Mouse (Mus musculus) layer of hippocampus, postnatal 25 days (tissue): ENCODE measurements around the gene Kng2. TPM values are rescaled to one million over a fixed set of nuclear protein-coding genes. Genes with fewer than 3 reads are reported as not detected.
"Not testable (repeated sequence)": the region's sequence is repeated elsewhere in the genome, so short reads cannot be mapped to it uniquely, and the experiment has no call there.

ENCODE experiments used
- DNase-seq, 2 experiments: peaks; one replicate each; pipeline ENCODE4 v3.0.0; 2022; ENCODE audit warnings: mixed read lengths in 2 of 2, low spot score in 1 of 2; ENCODE audit errors: extremely low spot score in 1 of 2
- total RNA-seq, 2 experiments: library from RNA; stranded (reverse); gene quantifications; 2 replicates each; pipeline ENCODE4 v1.2.3; 2021

Kng2 gene
- not detected for total RNA-seq

- DNase-seq = not testable (repeated sequence)
These were observed at the start of gene Kng2 for GRCm38 (mm10) chr16:23028966-23029600. Kng2 (minus strand) TSS chr16:23029482.

DNA sequence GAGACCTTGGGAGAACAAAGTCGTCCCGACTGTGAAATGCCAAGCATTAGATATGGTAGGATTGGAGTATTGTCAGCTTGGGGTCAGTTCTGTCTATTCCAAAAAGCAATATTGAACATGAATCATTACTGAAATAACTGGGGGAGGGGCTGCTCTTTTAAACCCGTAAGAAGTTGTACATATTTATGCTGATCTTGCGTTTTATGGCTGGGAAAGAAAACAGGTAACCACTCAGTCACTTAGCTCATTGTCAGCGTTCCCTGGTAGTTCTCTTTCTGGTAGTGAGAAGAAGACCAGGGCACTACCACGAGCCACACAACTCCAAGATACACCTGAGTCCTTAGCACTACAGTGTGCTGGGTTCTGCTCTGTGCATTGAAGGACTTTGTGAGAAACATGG lies 48.2 kb upstream of the Kng2 start:
- DNase-seq = not testable (repeated sequence)

- DNase-seq = not testable (repeated sequence)
These were observed 31.6 kb upstream of the Kng2 start for GRCm38 (mm10) chr16:23060781-23061325.

DNA sequence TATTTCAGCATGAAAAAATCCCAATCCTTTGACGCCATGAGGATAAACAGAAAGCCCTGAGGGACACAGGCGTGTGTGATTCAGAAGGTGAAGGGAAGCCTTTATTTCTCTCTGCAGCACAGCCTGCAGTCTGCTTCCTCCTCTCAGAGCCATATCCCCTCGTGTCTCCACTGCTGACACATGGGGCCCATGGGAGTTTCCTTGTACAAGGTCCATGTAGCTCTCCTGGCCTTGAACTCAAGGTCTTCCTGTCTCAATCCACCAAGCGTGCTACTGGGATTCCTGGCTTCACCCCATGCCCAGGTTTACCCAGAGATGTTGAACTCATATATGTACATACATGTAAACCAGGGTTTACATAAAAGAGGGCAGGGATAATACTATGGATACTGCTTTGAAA lies 30.3 kb upstream of the Kng2 start:
- DNase-seq = not testable (repeated sequence)

GRCm38 (mm10) chr16:23057668-23058447 lies 28.6 kb upstream of the Kng2 start, which contains the start of gene Kng1:
Kng1 (plus strand) TSS chr16:23057865.
- not testable (repeated sequence) for DNase-seq

GRCm38 (mm10) chr16:23046319-23046718 lies 17.0 kb upstream of the Kng2 start:
- peak; percentile 12 to 20 for DNase-seq

GRCm38 (mm10) chr16:23040876-23041275 lies 11.6 kb upstream of the Kng2 start:
- no peak for DNase-seq

GRCm38 (mm10) chr16:23039281-23039680 lies 10.0 kb upstream of the Kng2 start:
- DNase-seq = no peak

GRCm38 (mm10) chr16:23037744-23038143 lies 8.5 kb upstream of the Kng2 start:
- DNase-seq = no peak

- no peak for DNase-seq
These were observed 4.4 kb upstream of the Kng2 start for GRCm38 (mm10) chr16:23033673-23034072.

GRCm38 (mm10) chr16:23030673-23031435 lies 1.6 kb upstream of the Kng2 start:
- no peak for DNase-seq

GRCm38 (mm10) chr16:23027341-23027740 lies 1.9 kb downstream of the Kng2 start:
- not testable (repeated sequence) for DNase-seq

GRCm38 (mm10) chr16:23026582-23026981 lies 2.7 kb downstream of the Kng2 start:
- no peak for DNase-seq

- no peak for DNase-seq
These were observed 4.2 kb downstream of the Kng2 start for GRCm38 (mm10) chr16:23025111-23025510.

- DNase-seq = not testable (repeated sequence)
These were observed 8.7 kb downstream of the Kng2 start for GRCm38 (mm10) chr16:23020571-23020970.

- DNase-seq = peak; percentile 6 to 9
These were observed 14.6 kb downstream of the Kng2 start for GRCm38 (mm10) chr16:23014645-23015044.

DNA sequence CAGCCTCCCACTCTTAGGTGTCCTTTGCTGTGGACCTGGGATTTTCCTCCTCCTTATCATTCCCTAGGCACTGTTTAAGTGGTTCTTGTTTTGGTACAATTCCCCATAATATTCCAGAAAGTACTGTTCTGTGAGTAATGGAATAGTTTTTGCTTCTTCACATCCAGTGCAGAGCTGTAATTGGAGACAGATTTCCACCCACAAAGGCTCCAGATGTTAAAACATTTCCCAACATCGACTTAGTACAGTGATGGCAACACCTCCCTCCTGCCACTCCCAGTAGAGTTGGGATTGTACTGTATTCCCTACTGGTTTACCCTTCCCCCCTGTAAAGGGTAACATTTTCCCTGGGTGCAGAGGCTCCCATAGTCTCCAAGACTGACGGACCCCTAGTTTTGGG lies 15.5 kb downstream of the Kng2 start:
- not testable (repeated sequence) for DNase-seq

- not testable (repeated sequence) for DNase-seq
These were observed 32.3 kb downstream of the Kng2 start for GRCm38 (mm10) chr16:22996951-22997350.

GRCm38 (mm10) chr16:22967383-22968030 lies 61.8 kb downstream of the Kng2 start:
- no peak for DNase-seq

DNA sequence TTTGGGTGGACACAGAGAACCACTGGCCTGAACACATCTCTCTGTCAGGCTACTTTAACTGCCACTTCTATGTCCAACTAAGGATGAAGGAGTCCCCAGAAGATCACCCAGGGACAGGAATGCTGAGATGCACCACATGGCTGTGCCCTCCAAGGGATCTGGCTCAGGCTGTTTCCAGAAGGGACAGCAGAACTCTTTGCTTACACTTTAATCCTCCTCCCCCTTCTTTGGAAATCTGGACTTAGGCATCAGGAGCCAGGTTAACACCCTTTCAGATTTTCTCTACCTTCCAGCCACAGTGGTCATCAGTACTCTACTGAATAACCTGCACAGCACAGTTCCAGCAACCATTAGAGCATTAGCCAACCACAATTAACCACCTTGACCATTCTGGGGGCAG lies 66.0 kb downstream of the Kng2 start:
- DNase-seq = no peak
